Mouse (Mus musculus) gastrocnemius, adult 2 months (tissue): ENCODE results near the gene Gm5737. TPM values are rescaled to one million over a fixed set of nuclear protein-coding genes. Genes with fewer than 3 reads are reported as not detected.

Experiments
- DNase-seq: peaks from one replicate; pipeline ENCODE4 v3.0.0; 2022
- H3K27ac ChIP-seq: fragments of 200-600 bp; 2 replicates; pipeline ENCODE4 v1.8.1; 2022; ENCODE audit warnings: mild to moderate bottlenecking
- H3K4me3 ChIP-seq: fragments of 200-600 bp; 2 replicates; pipeline ENCODE4 v1.8.1; 2022; ENCODE audit warnings: mild to moderate bottlenecking, moderate library complexity
- CTCF ChIP-seq: fragments of 200-600 bp; IDR thresholded peaks from 2 replicates; pipeline ENCODE4 v1.8.1; 2022; ENCODE audit warnings: antibody characterized with exemption, mild to moderate bottlenecking, moderate library complexity
- intact Hi-C: fragments of 180-260 bp; cut with DNase I; formaldehyde crosslinking; loops from one replicate; pipeline ENCODE4 v1.15.1; 2025
- total RNA-seq, 2 experiments: library from RNA; stranded (reverse); gene quantifications; 2 replicates each; pipeline ENCODE4 v1.2.3; 2021

The Gm5737 gene
- total RNA-seq, 2 experiments from 2014 or later = 0.31 to 0.42 TPM

DNA sequence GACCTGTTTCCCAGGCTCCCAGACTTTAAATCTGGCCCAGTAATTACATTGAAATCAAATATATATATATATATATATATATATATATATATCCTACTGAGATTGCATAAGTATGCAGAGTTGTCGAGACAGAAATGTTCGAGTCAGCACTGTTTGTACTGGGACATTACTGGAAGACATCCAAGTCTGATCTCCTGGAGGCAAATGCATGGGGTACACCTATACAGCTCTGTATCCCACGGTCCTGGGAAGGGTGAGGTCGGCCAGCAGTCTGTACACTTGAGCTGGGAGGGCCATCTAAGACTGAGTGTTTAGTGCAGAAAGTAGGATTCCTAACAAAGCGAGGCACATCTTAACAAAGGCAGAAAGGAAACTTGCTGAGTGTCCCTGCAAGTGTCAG lies 57.7 kb downstream of the Gm5737 start:
- intact Hi-C loops = loop anchor here (2.0 kb wide), 1 partner anchor 13 kb away; no protein-coding TSS in a partner anchor
- Histone ChIP-seq H3K4me3 (no peak overlapping the region), H3K27ac (peak overlapping the region; percentile 46)
- DNase-seq = no peak
- no peak for TF ChIP-seq CTCF

DNA sequence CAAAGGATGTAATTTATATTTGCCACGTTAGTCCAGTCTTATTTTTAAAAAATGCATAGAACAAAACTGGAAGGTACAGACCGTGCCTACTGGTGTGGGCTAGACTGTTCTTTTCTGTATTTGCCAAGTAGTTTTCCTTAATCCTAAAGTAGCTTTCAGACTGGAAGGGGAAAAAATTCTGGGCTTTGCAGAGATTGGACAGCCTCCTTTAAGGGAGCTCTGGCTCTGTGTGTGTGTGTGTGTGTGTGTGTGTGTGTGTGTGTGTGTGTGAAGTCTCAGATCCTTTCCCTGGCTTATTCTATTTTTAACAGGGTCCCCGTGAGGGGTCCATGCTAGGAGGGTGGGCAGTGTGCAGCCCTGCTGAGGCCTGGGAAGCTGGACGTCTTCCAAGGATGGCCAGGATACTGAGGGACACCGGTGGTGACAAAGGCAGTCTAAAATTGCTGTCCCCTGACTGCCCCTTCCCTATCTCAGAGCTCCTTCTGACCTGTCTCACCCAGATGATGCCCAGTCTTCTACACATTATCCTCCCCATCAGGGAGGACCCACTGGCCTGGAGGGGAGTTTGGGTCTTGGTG lies 58.4 kb downstream of the Gm5737 start:
- no peak overlapping the region for H3K4me3 ChIP-seq
- TF ChIP-seq CTCF = no peak
- H3K27ac ChIP-seq = peak overlapping the region; percentile 40; the same call in 1 of the 2 replicates
- no peak for DNase-seq
- intact Hi-C loops = loop anchor here (2.0 kb wide), 1 partner anchor 14 kb away; no protein-coding TSS in a partner anchor

GRCm38 (mm10) chr7:120873083-120873482 lies 60.9 kb downstream of the Gm5737 start:
- no peak for TF ChIP-seq CTCF
- intact Hi-C loops = no loop called here
- Histone ChIP-seq H3K27ac (peak overlapping the region; percentile 76), H3K4me3 (no peak overlapping the region)
- peak; percentile 63 for DNase-seq

GRCm38 (mm10) chr7:120874021-120874420 lies 61.9 kb downstream of the Gm5737 start:
- DNase-seq = no peak
- no peak for TF ChIP-seq CTCF

GRCm38 (mm10) chr7:120874764-120875539 lies 62.8 kb downstream of the Gm5737 start:
- no peak for TF ChIP-seq CTCF
- Histone ChIP-seq H3K27ac (peak overlapping the region; percentile 76), H3K4me3 (no peak overlapping the region)
- intact Hi-C loops = no loop called here
- no peak for DNase-seq

More at GRCm38 (mm10) chr7:120874021-120874420, 61.9 kb downstream of the Gm5737 start:
- intact Hi-C loops = no loop called here
- Histone ChIP-seq H3K27ac (peak overlapping the region; percentile 76), H3K4me3 (no peak overlapping the region)

- DNase-seq = no peak
- peak overlapping the region; percentile 76 for H3K27ac ChIP-seq
- no peak for TF ChIP-seq CTCF
- intact Hi-C loops = no loop called here
- no peak overlapping the region for H3K4me3 ChIP-seq
Observed at GRCm38 (mm10) chr7:120875540-120876388, 63.6 kb downstream of the Gm5737 start.

GRCm38 (mm10) chr7:120878271-120878670 lies 66.1 kb downstream of the Gm5737 start:
- DNase-seq = no peak
- TF ChIP-seq CTCF = no peak
- intact Hi-C loops = no loop called here
- Histone ChIP-seq H3K27ac (no peak overlapping the region), H3K4me3 (no peak overlapping the region)

DNA sequence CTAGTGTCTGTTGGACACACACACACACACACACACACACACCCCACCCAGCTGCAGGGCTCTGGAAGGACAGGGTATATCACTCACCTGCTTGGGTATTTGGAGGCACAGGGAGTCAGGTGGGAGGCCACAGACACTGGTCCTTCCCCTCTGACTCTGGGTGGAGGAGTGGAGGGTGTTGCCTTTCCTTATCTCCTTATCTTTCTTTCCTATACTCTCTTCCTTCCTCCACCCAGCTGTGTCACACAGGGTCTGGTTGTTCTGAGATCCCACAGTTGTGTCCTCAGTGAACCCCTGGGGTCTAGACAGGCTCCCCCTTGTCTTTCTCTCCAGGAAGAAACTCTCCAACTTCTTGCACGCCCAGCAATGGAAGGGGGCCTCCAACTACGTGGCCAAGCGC lies 67.8 kb downstream of the Gm5737 start:
- DNase-seq = no peak
- Histone ChIP-seq H3K4me3 (no peak overlapping the region), H3K27ac (no peak overlapping the region)
- no peak for TF ChIP-seq CTCF
- intact Hi-C loops = no loop called here

DNA sequence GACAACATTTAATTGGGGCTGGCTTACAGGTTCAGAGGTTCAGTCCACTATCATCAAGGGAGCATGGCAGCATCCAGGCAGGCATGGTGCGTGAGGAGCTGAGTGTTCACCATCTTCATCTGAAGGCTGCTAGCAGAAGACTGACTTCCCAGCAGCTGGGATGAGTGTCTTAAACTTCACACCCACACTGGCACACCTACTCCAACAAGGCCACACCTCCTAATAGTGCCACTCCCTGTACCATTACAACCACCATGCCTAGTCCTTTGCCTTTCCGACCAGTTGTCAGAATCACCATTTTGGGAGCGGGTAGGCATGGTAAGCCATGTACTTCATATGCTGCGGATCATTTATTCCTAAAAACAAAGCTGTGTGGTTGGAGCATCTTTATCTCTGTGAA lies 68.6 kb downstream of the Gm5737 start:
- H3K4me3 ChIP-seq = no peak overlapping the region
- H3K27ac ChIP-seq = no peak overlapping the region
- TF ChIP-seq CTCF = no peak
- intact Hi-C loops = no loop called here
- DNase-seq = no peak

Other genes with a start within 250 kb of the Gm5737 start
- 100 to 1,000 TPM; 459 to 637 TPM for gene Uqcrc2, start 177.2 kb upstream of the Gm5737 start, total RNA-seq
- gene Pdzd9, start 142.0 kb upstream of the Gm5737 start, total RNA-seq = not detected
- gene Mosmo, start 134.7 kb upstream of the Gm5737 start, total RNA-seq = 10 to 100 TPM; 19.5 to 23.0 TPM
- 1 to 10 TPM in 1 of 2 experiments, under 1 TPM in 1; 0.48 to 1.1 TPM for gene Vwa3a, start 73.0 kb upstream of the Gm5737 start, total RNA-seq
- gene Eef2k, start 30.5 kb downstream of the Gm5737 start, total RNA-seq = 10 to 100 TPM; 53.1 to 88.8 TPM
- 10 to 100 TPM in 1 of 2 experiments, 1 to 10 TPM in 1; 8.8 to 11.0 TPM for gene Polr3e, start 105.4 kb downstream of the Gm5737 start, total RNA-seq
- 1 to 10 TPM; 2.2 to 5.4 TPM for gene Cdr2, start 169.9 kb downstream of the Gm5737 start, total RNA-seq
- gene Mfsd13b, start 170.1 kb downstream of the Gm5737 start, total RNA-seq = not detected
- gene Mettl9, start 222.1 kb downstream of the Gm5737 start, total RNA-seq = 10 to 100 TPM; 20.3 to 23.5 TPM